Mouse (Mus musculus): Measurements from ENCODE around the gene Arpc4. TPM values are rescaled to one million over a fixed set of nuclear protein-coding genes. Genes with fewer than 3 reads are reported as not detected.
A peak's percentile ranks its signal among the peaks of the same experiment; 100 is the strongest.

The Arpc4 gene
- total RNA-seq, 2 experiments from 2014 or later = 245 to 295 TPM

GRCm38 (mm10) chr6:113361476-113361875 lies 16.4 kb upstream of the Arpc4 start:
- intact Hi-C loops (cut with DNase I) = no loop called here
- no peak for DNase-seq (ENCODE audit: low spot score in 2 of 2)

- DNase-seq (ENCODE audit: low spot score in 2 of 2) = no peak
- intact Hi-C loops (cut with DNase I) = no loop called here
These were observed 15.7 kb upstream of the Arpc4 start for GRCm38 (mm10) chr6:113362241-113362640.

GRCm38 (mm10) chr6:113364518-113365135 lies 13.3 kb upstream of the Arpc4 start:
- intact Hi-C loops (cut with DNase I) = no loop called here

GRCm38 (mm10) chr6:113366639-113367038 lies 11.3 kb upstream of the Arpc4 start:
- intact Hi-C loops (cut with DNase I) = no loop called here
- no peak for DNase-seq (ENCODE audit: low spot score in 2 of 2)

More at GRCm38 (mm10) chr6:113364518-113365135, 13.3 kb upstream of the Arpc4 start:
- DNase-seq (ENCODE audit: low spot score in 2 of 2) = no peak

GRCm38 (mm10) chr6:113367574-113367973 lies 10.3 kb upstream of the Arpc4 start:
- intact Hi-C loops (cut with DNase I) = no loop called here

GRCm38 (mm10) chr6:113368124-113368523 lies 9.8 kb upstream of the Arpc4 start:
- intact Hi-C loops (cut with DNase I) = no loop called here
- no peak for DNase-seq (ENCODE audit: low spot score in 2 of 2)

More at GRCm38 (mm10) chr6:113367574-113367973, 10.3 kb upstream of the Arpc4 start:
- DNase-seq (ENCODE audit: low spot score in 2 of 2) = no peak

GRCm38 (mm10) chr6:113368577-113368976 lies 9.3 kb upstream of the Arpc4 start:
- no peak for DNase-seq (ENCODE audit: low spot score in 2 of 2)
- intact Hi-C loops (cut with DNase I) = no loop called here

GRCm38 (mm10) chr6:113370194-113370929 lies 7.6 kb upstream of the Arpc4 start:
- intact Hi-C loops (cut with DNase I) = no loop called here
- no peak for DNase-seq (ENCODE audit: low spot score in 2 of 2)

GRCm38 (mm10) chr6:113373491-113373890 lies 4.4 kb upstream of the Arpc4 start:
- intact Hi-C loops (cut with DNase I) = no loop called here
- DNase-seq (ENCODE audit: low spot score in 2 of 2) = no peak

GRCm38 (mm10) chr6:113377172-113377495 lies 781 bp upstream of the Arpc4 start:
- DNase-seq (ENCODE audit: low spot score in 2 of 2) = no peak
- intact Hi-C loops (cut with DNase I) = loop anchor here (5.0 kb wide), 1 partner anchor 35 kb away; the partner anchor contains the start of gene Camk1

- no peak for DNase-seq (ENCODE audit: low spot score in 2 of 2)
- intact Hi-C loops (cut with DNase I) = loop anchor here (2.0 to 5.0 kb wide), 2 partner anchors 37 to 52 kb away; partner anchors contain the start of genes Camk1 and Ogg1
These were observed 1.3 kb downstream of the Arpc4 start for GRCm38 (mm10) chr6:113379246-113379645.

- no peak for DNase-seq (ENCODE audit: low spot score in 2 of 2)
- intact Hi-C loops (cut with DNase I) = no loop called here
These were observed 2.6 kb downstream of the Arpc4 start for GRCm38 (mm10) chr6:113380480-113380879.

- intact Hi-C loops (cut with DNase I) = no loop called here
- no peak for DNase-seq (ENCODE audit: low spot score in 2 of 2)
These were observed 6.5 kb downstream of the Arpc4 start for GRCm38 (mm10) chr6:113384351-113384927.

- intact Hi-C loops (cut with DNase I) = no loop called here
- DNase-seq (ENCODE audit: low spot score in 2 of 2) = no peak
These were observed 7.3 kb downstream of the Arpc4 start for GRCm38 (mm10) chr6:113385160-113385714.

- no peak for DNase-seq (ENCODE audit: low spot score in 2 of 2)
- intact Hi-C loops (cut with DNase I) = no loop called here
These were observed 8.1 kb downstream of the Arpc4 start for GRCm38 (mm10) chr6:113386025-113386424.

GRCm38 (mm10) chr6:113388960-113389359 lies 11.0 kb downstream of the Arpc4 start, which contains the start of gene Ttll3:
TSS of gene Ttll3 (plus strand) at chr6:113389260.
- intact Hi-C loops (cut with DNase I) = no loop called here
- no peak for DNase-seq (ENCODE audit: low spot score in 2 of 2)

GRCm38 (mm10) chr6:113390715-113391114 lies 12.8 kb downstream of the Arpc4 start:
- intact Hi-C loops (cut with DNase I) = no loop called here

GRCm38 (mm10) chr6:113392015-113392386 lies 14.1 kb downstream of the Arpc4 start:
- DNase-seq (ENCODE audit: low spot score in 2 of 2) = no peak
- intact Hi-C loops (cut with DNase I) = no loop called here

More at GRCm38 (mm10) chr6:113390715-113391114, 12.8 kb downstream of the Arpc4 start:
- DNase-seq (ENCODE audit: low spot score in 2 of 2) = no peak

- intact Hi-C loops (cut with DNase I) = no loop called here
These were observed 14.6 kb downstream of the Arpc4 start for GRCm38 (mm10) chr6:113392387-113393071.

GRCm38 (mm10) chr6:113393951-113394350 lies 16.0 kb downstream of the Arpc4 start:
- DNase-seq (ENCODE audit: low spot score in 2 of 2) = no peak

More at GRCm38 (mm10) chr6:113392387-113393071, 14.6 kb downstream of the Arpc4 start:
- peak; percentile 48 to 58 for DNase-seq (ENCODE audit: low spot score in 2 of 2)

More at GRCm38 (mm10) chr6:113393951-113394350, 16.0 kb downstream of the Arpc4 start:
- intact Hi-C loops (cut with DNase I) = no loop called here

Data from left cerebral cortex, postnatal 36 days (tissue).